Mouse (Mus musculus): ENCODE results near the gene Snrnp35.

Snrnp35 gene

DNA sequence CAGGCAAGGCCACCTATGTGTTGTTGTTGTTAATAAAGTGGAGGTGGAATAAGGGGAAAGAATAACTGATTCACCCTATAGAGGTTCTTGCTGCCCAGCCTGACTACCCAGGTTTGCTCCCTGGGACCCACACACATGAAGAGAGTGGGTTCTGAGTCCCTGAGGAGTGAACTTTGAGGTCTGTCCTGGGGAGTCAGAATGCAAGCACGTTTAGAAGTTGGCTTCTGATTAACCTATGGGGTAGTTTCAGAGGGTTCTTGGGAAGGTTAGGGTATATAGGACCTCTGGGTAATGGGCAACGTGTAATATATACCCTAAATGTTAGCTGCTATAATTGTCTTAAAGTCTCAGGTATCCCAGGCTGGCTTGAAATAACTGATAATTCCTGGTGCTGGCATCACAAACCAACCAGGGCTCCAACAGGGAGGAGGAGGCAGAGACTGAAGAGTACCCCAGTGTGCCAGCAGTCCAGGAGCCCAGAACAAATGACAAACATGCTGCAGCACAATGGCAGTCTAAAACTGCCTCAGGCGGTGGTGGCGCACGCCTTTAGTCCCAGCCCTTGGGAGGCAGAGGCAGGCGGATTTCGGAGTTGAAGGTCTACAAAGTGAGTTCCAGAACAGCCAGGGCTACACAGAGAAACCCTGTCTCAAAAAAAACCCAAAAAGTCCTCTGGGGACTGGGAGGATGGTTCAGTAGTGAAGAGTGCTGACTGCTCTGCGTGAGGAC, 20.5 kb upstream of the Snrnp35 start:
- DNase-seq (ENCODE audit: low read depth, low spot score), result no peak

DNA sequence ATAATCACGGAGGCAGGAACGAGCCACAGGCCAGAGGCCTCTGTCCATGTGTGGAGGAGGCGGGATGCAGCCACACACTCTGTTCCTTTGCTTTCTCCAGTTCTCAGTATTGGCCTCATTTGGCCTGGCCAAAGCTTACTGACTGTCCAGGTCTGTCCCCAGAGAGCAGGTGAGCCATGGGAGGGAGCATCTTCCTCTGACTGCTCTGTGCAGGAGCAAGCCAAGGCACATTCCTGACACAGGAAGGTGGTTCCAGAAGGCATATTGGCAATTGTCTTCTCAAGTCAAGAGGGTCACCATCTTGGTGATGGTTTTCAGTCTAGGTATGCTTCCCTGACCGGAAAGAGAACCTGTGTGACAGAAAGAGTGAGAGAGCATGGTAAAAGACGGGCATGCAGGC, 19.5 kb upstream of the Snrnp35 start:
- no peak for DNase-seq (ENCODE audit: low read depth, low spot score)

DNA sequence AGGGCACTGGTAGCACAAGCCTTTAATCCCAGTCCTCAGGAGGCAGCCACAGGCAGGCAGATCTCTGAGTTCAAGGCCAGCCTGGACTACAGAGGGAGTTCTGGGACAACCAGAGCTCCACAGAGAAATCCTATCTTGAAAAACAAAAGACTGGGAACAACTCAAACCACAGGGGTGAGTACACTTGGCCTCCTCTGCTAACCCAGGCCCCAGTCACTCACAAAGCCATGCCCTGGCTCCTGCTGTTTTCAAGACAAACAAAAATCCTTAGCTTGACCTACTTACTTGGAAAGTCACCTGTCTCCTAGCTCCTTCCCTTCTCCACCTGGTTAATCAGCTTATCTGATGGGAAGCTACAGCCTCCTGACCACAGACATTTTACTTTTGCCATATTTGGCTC, 18.0 kb upstream of the Snrnp35 start:
- no peak for DNase-seq (ENCODE audit: low read depth, low spot score)

DNA sequence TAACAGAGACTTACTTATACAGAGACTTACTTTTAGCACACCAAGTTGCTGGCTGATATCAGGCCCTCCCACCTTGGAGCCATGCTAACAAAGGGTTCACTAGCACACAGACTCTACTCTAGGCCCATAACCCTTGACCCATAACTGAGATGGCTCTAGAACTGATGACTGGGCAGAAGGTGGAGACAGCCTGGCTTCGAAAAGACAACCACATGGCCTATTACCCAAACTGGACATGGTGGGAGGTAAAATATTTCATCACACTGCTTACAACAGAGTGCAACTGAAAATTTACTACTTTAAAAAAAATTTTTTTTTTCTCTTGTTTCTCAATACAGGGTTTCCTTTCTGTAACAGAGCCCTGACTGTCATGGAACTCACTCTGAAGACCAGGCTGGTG, 15.2 kb upstream of the Snrnp35 start:
- no peak for DNase-seq (ENCODE audit: low read depth, low spot score)

DNA sequence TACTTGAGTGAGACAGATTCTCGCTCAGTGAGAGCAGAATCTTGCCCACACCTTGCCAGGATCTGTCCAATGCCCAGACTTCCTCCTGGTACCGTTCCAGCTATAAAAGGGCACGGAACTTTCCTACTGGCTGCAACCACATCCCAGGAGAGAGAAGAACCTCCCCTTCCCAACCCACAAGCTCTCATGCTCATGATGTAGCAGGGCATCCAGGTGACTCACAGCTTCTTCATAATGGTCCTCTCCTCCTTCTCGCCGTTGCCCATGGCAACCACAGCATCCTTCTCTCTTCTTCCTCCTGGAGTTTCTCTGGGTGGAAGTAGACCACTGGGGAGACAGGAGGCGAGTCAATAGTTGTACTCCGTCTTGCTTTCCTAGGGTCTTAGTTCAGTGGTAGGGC, 14.6 kb upstream of the Snrnp35 start:
- DNase-seq (ENCODE audit: low read depth, low spot score), result no peak

DNA sequence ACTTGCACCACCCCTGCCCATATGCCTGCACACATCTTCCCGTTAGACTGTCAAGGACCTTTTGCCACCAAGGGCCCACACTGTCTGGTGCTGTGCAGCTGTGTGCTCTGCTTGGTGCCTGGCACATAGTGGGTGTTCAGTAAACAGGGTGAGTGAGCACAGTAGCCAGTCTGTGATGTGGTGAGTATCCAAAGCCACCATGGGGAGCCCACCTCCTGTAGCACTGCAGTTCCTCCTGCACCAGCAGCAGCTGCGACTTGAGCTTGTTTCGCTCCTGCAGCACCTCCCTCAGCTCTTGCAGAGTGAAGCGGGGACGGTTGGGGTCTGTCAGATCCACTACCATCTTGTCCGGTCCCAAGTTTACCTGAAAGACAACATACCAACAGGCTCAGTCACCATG, 13.4 kb upstream of the Snrnp35 start:
- DNase-seq (ENCODE audit: low read depth, low spot score), result no peak

DNA sequence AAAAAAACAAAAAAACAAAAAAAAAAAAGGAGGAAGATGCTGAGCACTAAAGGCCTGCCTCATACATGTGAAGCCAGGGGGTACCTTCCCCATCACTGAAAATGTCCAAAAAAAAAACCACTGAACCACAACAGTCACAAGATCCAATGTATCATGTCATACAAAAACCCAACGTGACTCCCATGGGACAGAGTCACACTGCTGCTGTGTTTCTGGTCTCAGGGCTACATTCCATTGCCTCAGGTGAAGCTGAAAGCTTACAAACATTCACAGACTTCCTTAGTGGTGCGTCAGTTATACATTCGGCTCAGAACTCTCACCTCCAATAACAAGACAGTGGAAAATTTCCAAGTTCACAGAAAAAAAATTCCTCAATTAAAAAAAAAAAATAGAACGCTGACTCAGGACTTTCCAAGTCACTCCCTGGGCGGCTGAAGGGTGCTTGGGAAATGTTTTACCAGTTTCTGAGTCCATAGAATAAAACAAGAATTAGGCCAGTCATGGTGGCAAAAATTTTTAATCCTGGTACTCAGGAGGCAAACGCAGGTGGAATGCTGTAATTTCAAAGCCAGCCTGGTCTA, 12.3 kb upstream of the Snrnp35 start:
- DNase-seq (ENCODE audit: low read depth, low spot score), result no peak

DNA sequence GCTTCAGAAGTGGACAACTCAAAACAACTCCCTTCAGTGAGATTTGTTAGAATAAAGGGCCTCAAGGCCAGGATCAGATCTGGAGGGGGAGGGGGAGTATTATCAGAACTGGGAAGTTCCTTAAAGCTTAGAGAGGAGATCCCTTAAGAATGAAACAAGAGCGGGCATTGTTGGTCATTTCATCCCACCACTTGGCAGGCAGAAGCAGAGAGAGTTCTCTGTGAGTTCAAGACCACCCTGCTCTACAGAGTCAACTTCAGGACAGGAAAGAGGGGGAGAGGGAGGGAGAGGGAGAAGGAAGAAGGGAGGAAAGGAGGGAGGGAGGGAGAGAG, 4.1 kb upstream of the Snrnp35 start:
- no peak for DNase-seq (ENCODE audit: low read depth, low spot score)

DNA sequence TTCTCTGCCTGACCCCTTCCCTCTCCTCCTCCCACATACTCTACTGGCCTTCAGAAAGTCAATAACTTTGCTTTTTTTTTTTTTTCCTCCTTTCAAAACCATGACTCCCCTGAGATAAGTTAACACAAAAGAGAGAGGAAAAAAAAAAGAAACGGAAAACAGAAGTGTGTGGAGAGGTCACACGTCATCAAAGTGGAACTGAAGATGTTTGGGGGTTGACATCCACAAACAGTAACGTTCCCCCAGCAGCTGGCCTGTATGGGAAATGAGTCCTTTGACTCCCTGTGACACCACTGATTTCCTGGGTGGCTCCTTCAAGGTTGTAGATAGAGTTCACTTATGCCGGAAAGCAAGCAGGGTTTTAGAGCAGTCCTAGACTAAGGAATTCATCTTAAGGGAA, 2.8 kb upstream of the Snrnp35 start:
- DNase-seq (ENCODE audit: low read depth, low spot score), result no peak

DNA sequence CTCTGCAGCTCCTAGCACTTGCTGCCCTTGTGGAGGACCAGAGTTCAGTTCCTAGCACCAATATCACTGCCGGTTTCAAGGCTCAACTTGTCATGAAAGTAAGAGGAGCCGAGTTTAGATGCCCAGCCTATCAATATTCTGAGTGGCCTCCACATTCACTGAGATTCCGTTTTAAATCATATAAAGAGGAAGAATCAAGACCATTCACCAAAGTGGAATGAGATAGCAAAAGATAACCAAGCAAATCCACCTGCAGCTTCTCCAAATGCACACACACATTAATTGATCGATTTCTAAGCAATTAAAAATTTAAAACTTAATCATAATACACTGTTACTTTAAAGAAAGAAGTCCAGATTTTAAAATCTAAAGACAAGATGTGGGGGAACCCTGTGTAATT, 1.2 kb upstream of the Snrnp35 start:
- no peak for DNase-seq (ENCODE audit: low read depth, low spot score)

DNA sequence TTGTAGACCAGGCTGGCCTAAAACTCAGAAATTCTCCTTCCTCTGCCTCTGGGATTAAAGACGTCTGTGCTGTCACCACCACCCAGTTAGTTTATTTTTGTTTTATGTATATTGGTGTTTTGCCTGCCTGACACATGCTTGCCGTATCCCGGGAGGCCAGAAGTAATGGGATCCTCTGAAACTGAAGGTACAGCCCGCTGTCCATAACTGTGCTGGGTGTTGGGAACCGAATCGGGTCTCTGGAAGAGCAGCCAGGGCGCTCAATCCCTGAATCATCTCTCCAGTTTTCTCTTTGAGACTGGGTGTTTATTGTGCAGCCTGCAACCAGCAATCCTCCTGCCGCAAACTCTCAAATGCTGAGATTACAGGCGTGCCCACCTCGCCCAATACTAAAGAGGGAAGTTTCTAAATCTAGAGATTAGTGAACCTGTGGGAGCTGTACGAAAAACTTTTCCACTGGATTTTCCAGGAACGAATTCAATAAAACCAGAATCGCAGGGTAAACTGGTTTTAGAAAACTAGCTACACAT, 433 bp upstream of the Snrnp35 start:
- no peak for DNase-seq (ENCODE audit: low read depth, low spot score)

DNA sequence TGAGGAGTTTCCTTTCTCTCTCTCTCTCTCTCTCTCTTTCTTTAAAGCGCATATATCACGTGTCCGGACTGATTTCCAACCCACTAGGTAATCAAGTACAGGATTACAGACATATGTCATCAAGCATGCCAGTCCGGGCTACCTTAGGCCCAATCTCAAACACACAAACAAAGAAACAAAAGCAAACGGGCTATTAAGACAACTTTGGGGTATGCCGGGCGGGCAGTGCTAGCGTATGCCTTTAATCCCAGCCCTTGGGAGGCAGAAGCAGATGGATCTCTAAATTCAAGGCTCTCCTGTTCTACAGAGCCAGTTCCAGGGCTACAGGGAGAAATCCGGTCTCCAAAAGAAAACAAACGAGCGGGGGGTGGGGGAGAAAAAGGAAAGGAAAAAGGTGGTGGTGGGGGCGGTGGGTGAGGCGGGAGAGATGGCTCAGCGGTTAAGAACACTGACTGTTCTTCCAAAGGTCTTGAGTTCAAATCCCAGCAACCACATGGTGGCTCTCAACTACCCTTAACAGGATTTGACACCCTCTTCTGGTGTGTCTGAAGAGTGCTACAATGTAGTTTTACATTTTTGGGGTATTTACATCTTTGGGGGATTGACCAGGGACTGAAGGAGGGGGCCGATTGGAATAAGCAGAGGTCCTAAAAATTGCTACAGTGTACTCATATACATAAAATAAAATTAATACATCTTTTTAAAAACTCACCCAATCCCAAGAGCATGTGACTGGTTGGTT, 892 bp downstream of the Snrnp35 start:
- no peak for DNase-seq (ENCODE audit: low read depth, low spot score)

DNA sequence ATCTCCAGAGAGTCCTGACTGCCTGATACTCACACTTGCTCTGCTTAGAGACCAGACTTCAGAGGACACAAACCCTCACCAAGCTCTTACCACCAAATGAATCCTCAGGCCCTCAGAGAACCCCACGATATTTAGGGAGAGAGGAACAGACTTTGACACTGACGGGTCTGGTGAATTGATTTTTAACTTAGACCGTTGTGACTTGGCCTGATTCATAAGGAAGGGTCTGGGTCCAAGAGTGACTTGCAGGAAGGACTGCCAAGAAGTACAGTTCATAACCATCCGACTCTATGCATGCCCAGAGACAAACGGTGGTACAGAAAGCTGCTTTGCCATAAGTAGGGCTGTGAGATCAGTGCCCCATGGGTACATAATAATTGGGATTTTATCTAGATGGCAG, 2.7 kb downstream of the Snrnp35 start:
- no peak for DNase-seq (ENCODE audit: low read depth, low spot score)

DNA sequence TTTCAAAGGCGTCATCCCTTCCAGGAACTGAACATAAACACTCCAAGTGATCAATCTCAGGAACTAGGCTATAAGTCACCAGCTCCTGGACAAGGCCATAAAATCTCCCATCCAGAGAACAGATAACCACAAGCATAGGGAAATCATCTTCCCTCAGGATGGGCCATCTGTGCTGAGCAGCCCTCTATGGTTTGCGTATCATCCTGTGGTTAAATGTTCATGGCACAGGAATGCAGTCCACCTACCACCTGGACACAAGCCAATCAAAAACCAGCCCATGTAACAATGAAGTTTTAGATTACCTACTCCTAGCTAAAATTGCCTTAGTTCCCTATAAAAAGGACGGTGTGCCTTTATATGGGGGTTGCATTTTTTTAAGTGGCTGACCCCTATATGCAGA, 6.0 kb downstream of the Snrnp35 start:
- no peak for DNase-seq (ENCODE audit: low read depth, low spot score)

DNA sequence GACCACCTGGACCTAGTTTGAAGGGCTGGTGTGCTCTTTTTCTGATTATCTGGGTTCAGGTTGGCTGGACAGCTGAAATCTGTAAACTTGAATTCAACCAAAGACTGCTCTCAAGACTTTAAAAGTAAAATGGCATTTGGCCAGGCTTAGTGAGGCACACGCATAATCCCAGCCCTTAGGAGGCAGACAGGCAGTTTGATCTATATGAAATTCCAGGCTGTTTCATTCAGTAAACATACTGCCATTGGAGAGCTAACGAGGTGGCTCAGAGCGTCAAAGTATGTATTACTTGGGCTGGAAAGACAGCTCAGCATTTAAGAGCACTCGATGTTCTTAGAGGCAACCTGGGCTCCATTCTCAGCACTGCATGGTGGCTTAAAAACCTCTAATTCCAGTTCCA, 8.8 kb downstream of the Snrnp35 start:
- no peak for DNase-seq (ENCODE audit: low read depth, low spot score)

DNA sequence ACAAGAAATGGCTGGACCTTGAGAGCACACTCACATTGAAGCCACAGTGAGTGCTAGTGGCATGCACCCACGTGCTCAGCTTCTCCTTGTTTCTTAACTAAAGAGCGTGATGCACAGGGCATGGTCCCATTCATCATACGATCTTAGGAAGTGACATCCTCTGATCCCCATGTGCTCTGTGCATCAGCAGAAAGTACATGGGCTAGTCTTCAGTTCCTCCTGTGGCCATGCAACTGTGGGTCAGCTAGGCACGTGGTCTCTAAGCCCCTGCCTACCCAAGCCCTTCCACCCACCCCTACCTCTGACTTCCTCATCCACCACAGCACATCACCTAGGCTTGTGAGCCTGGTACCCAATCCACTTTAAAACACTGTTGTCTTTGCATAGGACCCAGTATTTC, 9.7 kb downstream of the Snrnp35 start:
- no peak for DNase-seq (ENCODE audit: low read depth, low spot score)

DNA sequence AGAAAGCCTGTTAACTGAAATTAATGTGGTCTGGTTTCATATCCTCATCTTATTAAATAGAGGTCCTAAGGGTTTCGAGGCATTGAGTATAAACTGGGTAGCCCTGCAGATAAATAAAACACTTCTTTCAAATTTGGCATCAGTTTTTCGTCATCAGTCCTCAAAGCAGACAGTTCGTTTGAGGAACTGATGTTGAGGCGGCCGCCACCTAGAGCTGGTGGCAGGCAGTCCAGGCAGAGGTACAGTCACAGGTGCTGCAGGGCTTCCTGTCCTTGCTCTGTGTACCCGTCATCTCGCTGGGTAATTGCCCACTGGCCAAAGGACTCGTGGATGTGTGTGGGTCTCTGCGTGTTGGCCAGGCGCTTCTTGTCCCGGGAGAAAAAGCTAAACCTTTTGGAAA, 10.5 kb downstream of the Snrnp35 start:
- DNase-seq (ENCODE audit: low read depth, low spot score), result no peak

DNA sequence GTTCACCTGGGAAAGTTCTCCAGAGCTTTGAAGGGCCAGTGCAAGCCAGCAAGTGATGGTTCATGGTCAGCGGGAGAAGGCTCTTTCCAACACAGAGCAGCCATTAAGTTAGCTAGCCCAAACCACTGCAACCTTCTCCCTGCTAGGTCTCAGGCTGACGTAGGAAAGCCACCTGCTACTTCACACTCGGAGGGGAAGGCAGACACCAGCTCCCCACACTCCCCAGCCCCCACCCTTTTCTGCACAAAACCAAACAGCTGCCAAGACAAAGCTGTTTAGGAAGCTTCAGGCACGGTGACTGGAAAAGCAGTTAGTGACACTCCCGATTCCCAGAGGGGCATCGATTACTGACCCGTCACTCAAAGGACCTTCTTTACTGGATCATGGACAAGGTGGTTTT, 12.6 kb downstream of the Snrnp35 start:
- DNase-seq (ENCODE audit: low read depth, low spot score), result no peak

DNA sequence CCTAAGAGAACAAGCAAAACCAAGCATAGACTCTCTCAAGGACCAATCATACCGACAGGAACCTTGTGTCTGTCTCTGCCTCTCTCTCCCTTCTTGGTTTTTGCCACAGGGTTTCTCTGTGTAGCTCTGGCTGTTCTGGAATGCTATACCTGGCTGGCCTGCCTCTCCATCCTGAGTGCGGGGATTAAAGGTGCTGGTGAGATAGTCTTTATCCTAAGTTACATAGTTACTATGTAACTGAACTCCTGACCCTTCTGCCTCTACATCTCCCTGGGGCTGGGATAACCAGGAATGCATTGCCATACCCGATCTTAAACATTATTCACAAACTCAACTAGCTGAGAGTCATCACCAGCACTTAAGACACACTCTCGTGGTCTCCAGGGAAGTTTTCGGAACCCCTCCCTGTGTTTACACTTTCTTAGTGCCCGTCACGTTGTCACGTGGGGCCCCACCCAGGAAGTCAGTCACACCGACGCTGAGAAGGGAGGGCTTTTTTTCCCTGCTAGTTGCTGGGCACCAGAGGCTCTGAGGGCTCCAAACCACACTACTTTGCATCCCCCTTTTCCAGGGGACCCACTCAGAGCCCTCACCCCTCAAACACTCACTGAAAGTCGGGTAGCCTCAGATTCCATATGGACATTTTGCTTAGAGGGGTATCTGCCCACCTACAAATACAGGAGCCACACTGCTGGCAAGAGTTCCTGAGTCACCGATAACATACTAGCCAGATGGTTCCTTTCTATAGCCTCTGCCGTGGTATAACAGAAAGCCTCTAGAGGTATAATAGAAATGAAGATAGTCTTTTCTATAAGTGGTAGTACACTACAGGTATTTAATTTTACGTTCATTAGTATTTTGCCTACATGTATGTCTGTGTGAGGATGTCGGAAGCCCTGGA, 13.9 kb downstream of the Snrnp35 start:
- no peak for DNase-seq (ENCODE audit: low read depth, low spot score)

DNA sequence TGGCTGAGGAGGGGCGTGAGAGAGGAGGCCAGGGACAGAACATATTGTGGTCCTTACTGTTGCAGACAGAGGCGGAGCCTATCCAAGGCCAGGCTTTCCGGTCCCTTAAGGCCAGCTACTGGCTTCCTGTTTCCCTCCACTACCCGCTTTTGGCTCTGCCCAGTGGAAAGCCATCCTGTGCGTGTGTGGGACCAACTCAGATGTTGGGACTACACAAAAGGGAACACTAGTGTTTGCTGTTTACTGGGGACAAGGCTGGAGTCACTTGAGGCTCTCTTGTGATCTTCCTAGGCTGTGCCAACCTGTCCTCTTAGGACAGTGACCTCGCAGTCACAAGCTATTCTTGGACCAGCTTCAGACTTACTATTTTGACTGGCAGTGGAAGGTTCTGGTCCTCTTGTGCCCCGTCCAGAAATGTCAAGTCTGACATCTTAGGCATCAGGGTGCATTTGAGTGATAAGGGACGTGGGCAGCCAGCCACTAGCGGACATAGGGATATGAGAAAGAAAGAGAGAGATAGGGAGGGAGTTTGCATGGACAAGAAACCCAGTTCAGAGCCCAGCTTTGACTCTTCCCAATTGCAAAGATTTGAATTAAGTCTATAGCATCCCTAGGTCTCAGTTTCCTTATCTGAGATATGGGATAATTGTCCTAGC, 15.4 kb downstream of the Snrnp35 start:
- DNase-seq (ENCODE audit: low read depth, low spot score), result no peak

DNA sequence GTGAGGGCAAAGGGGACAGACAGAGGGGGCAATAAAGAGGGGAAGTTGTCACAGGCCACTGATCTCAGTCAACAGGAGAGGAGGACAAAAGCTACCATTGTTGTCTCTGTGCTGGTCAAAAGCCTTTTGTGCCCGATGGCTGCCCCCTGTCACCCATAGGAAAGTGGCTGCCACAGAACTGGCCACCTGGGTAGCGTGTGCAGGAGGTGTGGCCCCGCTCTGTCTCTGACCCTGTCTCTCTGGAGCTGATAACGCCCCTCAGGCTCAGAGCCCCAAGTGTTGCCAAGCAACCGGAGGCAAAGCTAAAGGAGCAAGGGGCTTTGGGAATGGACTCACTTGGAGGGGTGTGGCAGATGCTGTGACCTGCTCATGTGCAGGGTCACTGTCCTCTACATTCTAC, 16.1 kb downstream of the Snrnp35 start:
- no peak for DNase-seq (ENCODE audit: low read depth, low spot score)
